Mouse (Mus musculus): ENCODE data around the gene Commd3. TPM values are rescaled to one million over a fixed set of nuclear protein-coding genes. Genes with fewer than 3 reads are reported as not detected.

Gene Commd3
- 218 TPM for polyA plus RNA-seq (2017; shearing (Covaris generic))

GRCm38 (mm10) chr2:18672133-18672765 lies at the start of gene Commd3:
Commd3 (plus strand) TSS chr2:18672384.

DNA sequence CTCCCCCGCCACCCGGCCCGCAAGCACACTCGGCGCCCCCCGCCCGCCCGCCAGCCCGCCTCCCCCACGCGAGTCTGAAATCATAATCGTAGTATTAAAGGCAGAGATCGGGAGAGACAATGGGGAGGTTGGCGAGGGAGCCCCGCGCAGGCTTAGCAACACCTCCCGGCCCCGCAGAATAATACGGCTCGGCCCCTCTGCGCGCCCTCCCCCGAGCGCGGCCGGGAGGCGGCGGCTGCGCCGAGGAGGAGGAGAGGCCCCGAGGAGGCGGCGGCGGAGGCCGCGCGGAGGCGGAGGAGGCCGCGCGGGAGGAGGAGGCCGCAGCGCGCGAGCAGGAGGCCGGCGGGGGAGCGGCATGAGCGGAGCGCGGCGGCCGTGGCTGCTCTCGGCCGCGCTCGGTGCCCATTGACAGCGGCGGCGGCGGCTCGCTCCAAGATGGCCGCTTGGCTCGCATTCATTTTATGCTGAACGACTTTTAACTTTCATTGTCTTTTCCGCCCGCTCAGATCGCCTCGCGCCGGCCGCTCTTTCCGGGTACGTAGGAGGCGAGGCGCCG lies 4.8 kb downstream of the Commd3 start, which contains the start of gene Bmi1:
TSS of gene Bmi1 (plus strand) at position 83 of the 556 bp plus-strand sequence.

GRCm38 (mm10) chr2:18693871-18694610 lies 21.9 kb downstream of the Commd3 start, which contains the start of gene Spag6:
Spag6 (plus strand) TSS chr2:18694032.

Other genes with a start within 250 kb of the Commd3 start
- 6.9 TPM for gene Bmi1, start 4.6 kb downstream of the Commd3 start, polyA plus RNA-seq (2017; shearing (Covaris generic))
- gene Spag6, start 21.6 kb downstream of the Commd3 start, polyA plus RNA-seq (2017; shearing (Covaris generic)) = not detected